Mouse (Mus musculus): Measurements from ENCODE around the gene Pdzd7. TPM values are rescaled to one million over a fixed set of nuclear protein-coding genes. Genes with fewer than 3 reads are reported as not detected.

Gene Pdzd7
- total and polyA plus RNA-seq, 2 experiments from 2014 or later = 1.9 to 7.7 TPM

DNA sequence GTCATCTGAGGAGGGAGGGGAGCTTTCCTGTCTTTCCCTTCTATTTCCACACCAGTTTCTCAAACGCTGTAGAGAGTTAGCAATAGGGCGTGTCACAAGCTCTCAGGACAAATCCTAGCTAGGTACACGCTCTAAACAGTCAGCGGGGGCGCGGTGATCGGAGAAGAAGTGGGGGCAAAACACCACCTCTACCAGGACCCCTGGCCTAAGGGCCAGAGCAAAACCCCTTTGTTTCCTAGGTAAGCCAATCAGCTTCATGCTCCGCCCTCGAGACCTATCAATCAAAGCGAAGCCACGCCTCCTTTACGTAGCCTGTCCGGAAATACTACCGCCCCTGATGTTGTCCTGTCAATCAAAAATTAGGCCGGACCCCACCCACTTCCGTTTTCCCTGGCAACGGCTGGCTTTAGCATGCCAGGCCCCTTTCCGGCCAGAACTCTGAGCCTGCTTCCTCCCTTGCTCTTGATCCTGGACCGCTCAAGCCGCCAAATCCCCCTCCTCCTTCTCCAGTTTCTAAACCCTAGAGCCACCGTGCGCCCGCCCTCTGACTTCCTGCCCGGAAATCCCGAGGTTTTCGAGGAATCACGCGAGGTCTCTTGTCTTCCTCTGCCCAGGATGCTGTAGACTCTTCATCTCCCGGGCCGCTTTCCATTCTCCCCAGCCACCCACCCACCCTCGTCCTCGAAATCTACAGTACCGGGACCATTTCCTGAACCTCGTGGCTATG, 12.8 kb upstream of the Pdzd7 start:
- DNase-seq (ENCODE audit: low spot score) (peak; percentile 100), ATAC-seq (peak; percentile 96)
- Histone ChIP-seq H3K4me2 (ENCODE audit: low read depth, low read length) (peak overlapping the region; percentile 60), H3K27me3 (ENCODE audit: insufficient read depth, low read length) (no peaks in the 10 kb centered on the region), H3K36me3 (ENCODE audit: insufficient read depth, low read length) (peaks cover 17% of the 10 kb centered on the region), H3K4me3 (ENCODE audit: low read length) (peak overlapping the region; percentile 45), H3K9me3 (ENCODE audit: low read length) (no peaks in the 10 kb centered on the region), H3K27ac (peak overlapping the region; percentile 91), H3K9ac (replicated peaks; ENCODE audit: low read length) (peak overlapping the region; percentile 68), H3K4me1 (ENCODE audit: insufficient read depth, low read length) (peaks cover 15% of the 10 kb centered on the region)
- under 1% methylated on average over 34 of the region's 34 CpGs for WGBS
- no peak for TF ChIP-seq CTCF (IDR thresholded peaks at IDR 0.05; ENCODE audit: low read depth)

DNA sequence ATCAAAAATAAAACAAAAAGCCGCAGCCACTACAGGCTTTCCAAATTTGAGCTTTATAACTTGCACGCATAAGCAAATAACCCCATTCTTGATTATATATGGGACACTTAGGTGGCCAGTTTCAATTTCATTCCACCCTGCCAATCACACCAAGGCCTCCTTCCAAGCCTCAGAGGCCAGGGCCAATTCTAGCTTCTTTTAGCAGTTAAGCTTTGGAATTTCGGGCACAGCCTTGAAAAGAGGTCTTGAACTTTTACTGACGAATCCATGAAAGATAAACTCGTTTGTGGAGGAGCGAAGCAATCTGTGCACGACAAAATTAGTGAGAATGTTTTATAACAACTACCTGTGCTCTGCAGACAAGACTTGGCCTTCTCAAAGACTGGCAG, 12.2 kb upstream of the Pdzd7 start:
- TF ChIP-seq CTCF (IDR thresholded peaks at IDR 0.05; ENCODE audit: low read depth) = no peak
- WGBS = 48% methylated on average over 7 of the region's 7 CpGs
- H3K4me3 ChIP-seq (ENCODE audit: low read length) = peak overlapping the region; percentile 45
- H3K4me1 ChIP-seq (ENCODE audit: insufficient read depth, low read length) = peaks cover 15% of the 10 kb centered on the region
- H3K4me2 ChIP-seq (ENCODE audit: low read depth, low read length) = peak overlapping the region; percentile 60
- H3K9ac ChIP-seq (replicated peaks; ENCODE audit: low read length) = peak overlapping the region; percentile 68; the same call in 1 of the 2 replicates
- no peaks in the 10 kb centered on the region for H3K27me3 ChIP-seq (ENCODE audit: insufficient read depth, low read length)
- H3K36me3 ChIP-seq (ENCODE audit: insufficient read depth, low read length) = peaks cover 23% of the 10 kb centered on the region
- no peak for DNase-seq (ENCODE audit: low spot score)
- peak overlapping the region; percentile 91 for H3K27ac ChIP-seq
- no peaks in the 10 kb centered on the region for H3K9me3 ChIP-seq (ENCODE audit: low read length)
- ATAC-seq = no peak

DNA sequence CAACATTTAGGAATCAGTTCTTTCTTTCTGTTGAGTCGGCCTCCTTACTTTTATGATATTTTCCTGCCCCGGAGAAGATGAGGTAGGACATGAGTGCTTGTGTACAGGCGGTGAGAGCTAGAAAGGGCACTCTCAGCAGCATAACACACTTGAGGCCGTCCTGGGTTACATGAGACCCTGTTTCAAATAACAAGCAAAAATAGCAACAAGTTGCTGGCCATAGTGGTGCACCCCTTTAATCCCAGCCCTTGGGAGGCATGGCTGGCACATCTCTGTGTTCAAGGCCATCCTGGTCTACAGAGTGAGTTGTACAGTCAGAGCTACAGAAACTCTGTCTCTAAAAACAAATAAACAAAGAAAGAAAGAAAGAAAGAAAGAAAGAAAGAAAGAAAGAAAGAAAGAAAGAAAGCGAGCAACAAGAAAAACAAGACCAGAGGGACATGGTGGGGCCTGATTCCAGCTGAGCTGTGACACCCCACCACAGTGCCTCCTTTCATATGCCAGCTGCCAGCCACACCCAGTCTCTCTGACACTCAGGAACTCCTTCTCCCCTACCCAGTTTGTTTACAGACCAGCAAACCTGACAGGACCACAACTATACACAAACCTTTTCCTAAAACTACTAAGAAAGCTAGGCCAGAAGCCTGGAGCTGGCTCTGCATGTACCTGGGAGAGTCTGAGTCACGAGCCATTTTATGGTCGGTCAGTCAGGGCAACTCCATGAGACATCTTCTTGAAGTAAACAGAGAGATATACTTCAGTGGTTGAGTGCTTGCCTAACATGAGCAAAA, 11.6 kb upstream of the Pdzd7 start:
- 74% methylated on average over 7 of the region's 7 CpGs for WGBS
- peak; percentile 9 for DNase-seq (ENCODE audit: low spot score)

DNA sequence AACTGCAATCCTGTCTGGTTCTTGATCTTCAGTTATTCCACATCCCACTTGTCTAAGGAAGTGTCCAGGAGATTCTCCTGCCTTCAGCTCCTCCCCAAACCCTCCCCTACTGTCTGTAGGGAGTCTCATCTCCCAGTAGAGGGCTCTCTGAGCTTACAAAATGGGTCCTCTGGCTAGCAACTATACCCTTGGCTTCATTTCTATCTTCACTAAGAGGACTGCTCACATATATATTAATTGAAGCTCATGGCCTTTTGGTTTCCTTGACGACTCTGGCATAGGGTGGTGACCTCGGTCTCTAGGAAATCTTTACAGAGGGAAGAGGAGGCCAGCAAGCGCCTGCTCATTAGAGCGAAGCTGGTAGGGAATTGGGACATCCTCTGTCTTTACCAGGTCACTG, 10.8 kb upstream of the Pdzd7 start:
- Histone ChIP-seq H3K27me3 (ENCODE audit: insufficient read depth, low read length) (no peaks in the 10 kb centered on the region), H3K9me3 (ENCODE audit: low read length) (no peaks in the 10 kb centered on the region), H3K27ac (peak overlapping the region; percentile 91), H3K4me2 (ENCODE audit: low read depth, low read length) (no peak overlapping the region), H3K4me3 (ENCODE audit: low read length) (no peak overlapping the region), H3K9ac (replicated peaks; ENCODE audit: low read length) (no peak overlapping the region), H3K36me3 (ENCODE audit: insufficient read depth, low read length) (peaks cover 35% of the 10 kb centered on the region), H3K4me1 (ENCODE audit: insufficient read depth, low read length) (peaks cover 15% of the 10 kb centered on the region)
- 24% methylated on average over 4 of the region's 4 CpGs for WGBS
- peak; percentile 70 for TF ChIP-seq CTCF (IDR thresholded peaks at IDR 0.05; ENCODE audit: low read depth)
- DNase-seq (ENCODE audit: low spot score) (peak; percentile 77), ATAC-seq (peak; percentile 13; the same call in 1 of the 2 replicates)

More for the DNA sequence above, 11.6 kb upstream of the Pdzd7 start:
- Histone ChIP-seq H3K4me2 (ENCODE audit: low read depth, low read length) (peak overlapping the region; percentile 60), H3K9me3 (ENCODE audit: low read length) (no peaks in the 10 kb centered on the region), H3K36me3 (ENCODE audit: insufficient read depth, low read length) (peaks cover 28% of the 10 kb centered on the region), H3K27me3 (ENCODE audit: insufficient read depth, low read length) (no peaks in the 10 kb centered on the region), H3K9ac (replicated peaks; ENCODE audit: low read length) (peak overlapping the region; percentile 68; the same call in 1 of the 2 replicates), H3K27ac (peak overlapping the region; percentile 91), H3K4me1 (ENCODE audit: insufficient read depth, low read length) (peaks cover 15% of the 10 kb centered on the region), H3K4me3 (ENCODE audit: low read length) (no peak overlapping the region)
- TF ChIP-seq CTCF (IDR thresholded peaks at IDR 0.05; ENCODE audit: low read depth) = no peak
- no peak for ATAC-seq

DNA sequence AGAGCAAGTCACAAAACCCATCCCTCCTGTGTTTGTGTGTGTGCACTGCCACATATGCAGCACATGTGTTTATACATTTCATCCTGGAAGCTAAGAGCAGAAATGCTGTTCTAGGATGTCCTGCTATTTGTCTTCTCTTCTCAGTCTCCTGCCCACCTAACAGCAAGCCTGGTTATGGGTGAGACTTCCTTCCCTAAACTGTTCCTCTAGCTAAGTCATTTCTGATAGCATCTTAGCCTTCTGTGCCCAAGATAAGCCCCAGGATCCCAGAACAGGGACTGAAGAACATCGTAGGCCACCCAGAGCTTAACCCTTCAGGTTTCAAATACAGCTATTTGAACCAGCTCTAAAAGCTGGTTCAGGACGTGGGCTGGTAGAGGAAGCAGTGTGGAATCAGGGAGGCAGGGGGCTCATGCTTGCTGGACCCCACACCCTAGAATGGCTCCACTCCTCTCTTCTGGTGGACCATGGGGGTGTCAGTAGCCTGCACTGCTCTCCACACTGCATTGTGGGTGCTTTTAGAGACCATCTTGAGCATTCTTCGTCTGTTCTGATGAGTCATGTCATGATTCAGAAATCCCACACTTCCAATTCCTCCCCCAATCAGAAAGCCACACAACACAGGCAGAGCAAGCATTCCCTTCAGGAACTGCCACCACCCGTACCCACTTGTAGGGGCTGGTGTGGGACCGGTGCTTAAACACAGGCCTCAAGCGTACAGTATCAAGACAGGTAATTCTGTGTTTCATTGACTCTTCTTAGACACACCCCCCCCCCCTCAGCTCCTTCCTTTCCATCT, 9.6 kb upstream of the Pdzd7 start:
- no peaks in the 10 kb centered on the region for H3K27me3 ChIP-seq (ENCODE audit: insufficient read depth, low read length)
- H3K27ac ChIP-seq = no peak overlapping the region
- DNase-seq (ENCODE audit: low spot score) (no peak), ATAC-seq (no peak)
- no peak overlapping the region for H3K4me3 ChIP-seq (ENCODE audit: low read length)
- H3K36me3 ChIP-seq (ENCODE audit: insufficient read depth, low read length) = peaks cover 46% of the 10 kb centered on the region
- no peak overlapping the region for H3K4me2 ChIP-seq (ENCODE audit: low read depth, low read length)
- H3K9ac ChIP-seq (replicated peaks; ENCODE audit: low read length) = no peak overlapping the region
- TF ChIP-seq CTCF (IDR thresholded peaks at IDR 0.05; ENCODE audit: low read depth) = no peak
- WGBS = 87% methylated on average over 6 of the region's 6 CpGs
- H3K4me1 ChIP-seq (ENCODE audit: insufficient read depth, low read length) = peaks cover 15% of the 10 kb centered on the region
- no peaks in the 10 kb centered on the region for H3K9me3 ChIP-seq (ENCODE audit: low read length)

DNA sequence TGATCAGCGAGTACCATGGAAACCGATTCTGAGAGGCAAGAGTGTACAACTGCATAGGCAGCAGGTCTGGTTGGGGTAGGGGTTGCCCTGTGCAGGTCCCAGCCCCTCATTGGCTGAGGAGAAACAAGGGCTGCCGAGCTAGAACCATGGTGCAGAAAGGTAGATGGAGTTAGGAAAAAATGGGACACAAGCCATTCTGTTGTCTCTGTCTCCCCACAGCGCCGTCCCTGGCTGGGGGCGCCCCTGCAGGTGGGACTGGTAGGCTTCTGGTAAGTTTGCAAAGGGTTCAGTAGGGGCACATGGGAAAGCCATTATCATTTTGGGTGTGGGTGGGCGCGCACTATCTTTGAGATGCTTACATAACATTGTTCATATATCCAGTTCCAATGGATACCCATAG, 7.9 kb upstream of the Pdzd7 start:
- no peak for DNase-seq (ENCODE audit: low spot score)
- no peak for ATAC-seq
- no peak overlapping the region for H3K9ac ChIP-seq (replicated peaks; ENCODE audit: low read length)
- peaks cover 10% of the 10 kb centered on the region; the same call in 1 of the 2 replicates for H3K4me1 ChIP-seq (ENCODE audit: insufficient read depth, low read length)
- no peaks in the 10 kb centered on the region for H3K9me3 ChIP-seq (ENCODE audit: low read length)
- H3K27ac ChIP-seq = no peak overlapping the region
- H3K36me3 ChIP-seq (ENCODE audit: insufficient read depth, low read length) = peaks cover 46% of the 10 kb centered on the region
- H3K4me2 ChIP-seq (ENCODE audit: low read depth, low read length) = no peak overlapping the region
- H3K4me3 ChIP-seq (ENCODE audit: low read length) = no peak overlapping the region
- H3K27me3 ChIP-seq (ENCODE audit: insufficient read depth, low read length) = no peaks in the 10 kb centered on the region
- 88% methylated on average over 8 of the region's 8 CpGs for WGBS
- no peak for TF ChIP-seq CTCF (IDR thresholded peaks at IDR 0.05; ENCODE audit: low read depth)
